Mouse (Mus musculus): ENCODE measurements around the gene Fam217b.

DNA sequence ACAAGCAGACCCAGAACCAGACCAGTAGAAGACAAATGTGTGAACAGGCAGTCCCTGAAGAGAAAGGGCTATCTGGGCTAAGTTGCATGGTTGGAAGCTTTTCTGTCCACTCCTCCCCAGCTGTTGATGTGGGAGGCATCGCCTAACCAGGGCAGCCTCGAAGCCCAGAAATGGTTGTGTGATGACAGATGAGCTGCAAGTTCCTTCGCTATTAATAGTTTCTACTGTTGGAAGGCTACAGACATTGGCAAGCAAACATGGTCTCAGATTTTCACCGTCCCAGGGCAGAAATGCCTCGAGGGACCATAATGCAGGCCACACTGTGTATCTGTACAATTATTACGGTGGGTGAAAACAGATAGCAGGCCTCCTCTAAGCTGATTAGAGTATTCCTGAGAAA, 1.7 kb upstream of the Fam217b start:
- TF ChIP-seq EP300 (IDR thresholded peaks at IDR 0.05; ENCODE audit: insufficient read depth, low read depth, low read length) (peak; percentile 69; the same call in 1 of the 2 replicates), CTCF (IDR thresholded peaks at IDR 0.05) (no peak)

Data from heart, adult 2 months (tissue).